Mouse (Mus musculus): Measurements from ENCODE around the gene Nbea.

DNA sequence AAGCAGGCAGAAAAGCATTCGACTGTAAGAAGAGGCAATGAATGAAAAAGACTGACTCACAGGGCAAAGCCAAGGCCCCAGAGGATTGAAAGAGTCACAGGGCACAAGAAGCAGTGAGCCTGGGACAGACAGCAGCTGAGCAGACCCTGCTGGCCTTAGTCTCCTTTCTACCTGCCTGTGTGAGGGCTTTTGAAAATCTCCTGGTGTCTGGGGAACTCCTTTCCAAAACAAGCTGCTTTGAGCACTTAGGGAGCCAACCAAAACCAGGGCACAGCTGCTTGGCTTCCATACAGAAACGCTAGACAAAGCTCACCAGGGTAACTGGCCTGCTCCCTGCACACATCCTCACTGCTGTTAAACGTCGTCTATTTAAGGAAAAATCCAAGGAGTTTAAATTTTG, 498.6 kb downstream of the Nbea start:
- no peak for TF ChIP-seq CTCF (IDR thresholded peaks at IDR 0.05; ENCODE audit: low read depth)
- TF ChIP-seq EP300 (IDR thresholded peaks at IDR 0.05; ENCODE audit: low read depth) = no peak

Measured in heart, postnatal 0 days (tissue).